Mouse (Mus musculus): ENCODE results near the gene Mthfd1l. TPM values are rescaled to one million over a fixed set of nuclear protein-coding genes. Genes with fewer than 3 reads are reported as not detected.

Mthfd1l gene
- total and polyA plus RNA-seq, 2 experiments from 2014 or later = 2.8 to 3.0 TPM

DNA sequence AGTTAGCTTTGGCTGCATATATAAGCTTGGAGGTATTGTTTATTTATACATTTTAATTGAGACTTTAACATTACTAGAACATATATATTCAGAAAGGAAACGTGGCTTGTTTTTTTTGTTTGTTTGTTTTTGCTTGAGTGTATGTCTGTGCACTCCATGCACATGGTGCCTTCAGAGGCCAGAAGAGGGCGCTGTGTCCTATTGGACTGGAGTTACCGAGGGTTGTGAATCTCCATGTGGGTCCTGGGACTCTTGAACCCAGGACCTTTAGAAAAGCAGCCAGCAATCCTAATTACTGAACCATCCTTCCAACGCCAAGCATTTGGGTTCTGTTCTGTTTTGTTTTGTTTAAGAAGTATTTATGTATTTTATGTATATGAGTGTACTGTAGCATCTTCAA lies 22.4 kb downstream of the Mthfd1l start:
- WGBS = 82% methylated on average over 4 of the region's 4 CpGs
- Histone ChIP-seq H3K9me3 (replicated peaks; ENCODE audit: control insufficient read depth, low read length) (no peaks in the 10 kb centered on the region), H3K4me2 (ENCODE audit: low read depth, low read length) (no peak overlapping the region), H3K4me1 (ENCODE audit: control insufficient read depth, insufficient read depth) (no peaks in the 10 kb centered on the region), H3K36me3 (replicated peaks; ENCODE audit: control insufficient read depth, insufficient read depth, low read length) (0 out of 2 replicates have a peak, but pooled peaks cover under 1% of the 10 kb centered on the region), H3K4me3 (ENCODE audit: low read depth, low read length) (no peak overlapping the region), H3K27ac (ENCODE audit: low read depth) (no peak overlapping the region), H3K27me3 (ENCODE audit: control insufficient read depth, insufficient read depth, low read length) (no peaks in the 10 kb centered on the region), H3K9ac (replicated peaks; ENCODE audit: low read depth, low read length) (no peak overlapping the region)
- TF ChIP-seq CTCF (IDR thresholded peaks at IDR 0.05; ENCODE audit: low read depth) (peak; percentile 7; the same call in 1 of the 2 replicates), EP300 (IDR thresholded peaks at IDR 0.05; ENCODE audit: low read depth) (no peak)
- ATAC-seq (ENCODE audit: insufficient read depth, low read depth) (no peak), DNase-seq (ENCODE audit: low spot score) (no peak)

DNA sequence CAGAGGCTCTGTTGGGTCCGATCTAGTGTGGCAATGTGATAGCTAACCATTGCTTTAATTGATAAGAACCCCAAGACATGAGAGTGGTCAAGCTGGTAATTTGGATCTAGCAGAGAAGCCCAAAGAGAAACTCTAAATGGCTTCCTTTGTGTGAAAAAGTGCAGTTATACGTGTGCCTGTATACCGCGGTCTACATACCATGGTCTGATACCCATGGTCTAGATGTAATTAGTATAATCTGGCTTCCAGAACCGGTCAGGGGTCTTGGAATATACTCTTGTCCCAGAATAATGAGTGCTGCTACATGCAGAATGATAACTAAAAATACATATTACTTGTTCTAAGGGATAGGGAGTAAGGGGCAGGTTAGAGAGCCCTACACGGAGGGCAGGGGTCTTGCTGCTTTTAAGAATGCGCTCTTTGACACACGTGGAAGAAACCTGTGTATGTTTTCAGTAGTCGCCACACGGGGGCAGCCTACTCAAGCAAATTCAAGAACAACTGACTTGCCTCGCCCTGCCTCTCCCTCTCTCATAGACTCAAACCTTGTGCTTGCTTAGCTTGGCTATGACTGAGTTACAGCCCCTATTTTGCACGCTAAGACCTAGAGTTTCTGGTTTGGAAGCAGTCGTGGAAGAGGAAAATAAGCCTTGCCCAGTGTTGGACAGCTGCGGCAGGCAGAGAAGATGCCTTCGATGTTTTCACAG lies 23.4 kb downstream of the Mthfd1l start:
- H3K9me3 ChIP-seq (replicated peaks; ENCODE audit: control insufficient read depth, low read length) = no peaks in the 10 kb centered on the region
- WGBS = 48% methylated on average over 15 of the region's 15 CpGs
- H3K4me1 ChIP-seq (ENCODE audit: control insufficient read depth, insufficient read depth) = no peaks in the 10 kb centered on the region
- DNase-seq (ENCODE audit: low spot score) = peak; percentile 85
- H3K4me2 ChIP-seq (ENCODE audit: low read depth, low read length) = no peak overlapping the region
- H3K9ac ChIP-seq (replicated peaks; ENCODE audit: low read depth, low read length) = no peak overlapping the region
- TF ChIP-seq CTCF (IDR thresholded peaks at IDR 0.05; ENCODE audit: low read depth) = peak; percentile 76
- no peak for TF ChIP-seq EP300 (IDR thresholded peaks at IDR 0.05; ENCODE audit: low read depth)
- H3K36me3 ChIP-seq (replicated peaks; ENCODE audit: control insufficient read depth, insufficient read depth, low read length) = no peaks in the 10 kb centered on the region
- peak; percentile 60; the same call in 1 of the 2 replicates for ATAC-seq (ENCODE audit: insufficient read depth, low read depth)
- no peak overlapping the region for H3K27ac ChIP-seq (ENCODE audit: low read depth)
- no peaks in the 10 kb centered on the region for H3K27me3 ChIP-seq (ENCODE audit: control insufficient read depth, insufficient read depth, low read length)
- no peak overlapping the region for H3K4me3 ChIP-seq (ENCODE audit: low read depth, low read length)

DNA sequence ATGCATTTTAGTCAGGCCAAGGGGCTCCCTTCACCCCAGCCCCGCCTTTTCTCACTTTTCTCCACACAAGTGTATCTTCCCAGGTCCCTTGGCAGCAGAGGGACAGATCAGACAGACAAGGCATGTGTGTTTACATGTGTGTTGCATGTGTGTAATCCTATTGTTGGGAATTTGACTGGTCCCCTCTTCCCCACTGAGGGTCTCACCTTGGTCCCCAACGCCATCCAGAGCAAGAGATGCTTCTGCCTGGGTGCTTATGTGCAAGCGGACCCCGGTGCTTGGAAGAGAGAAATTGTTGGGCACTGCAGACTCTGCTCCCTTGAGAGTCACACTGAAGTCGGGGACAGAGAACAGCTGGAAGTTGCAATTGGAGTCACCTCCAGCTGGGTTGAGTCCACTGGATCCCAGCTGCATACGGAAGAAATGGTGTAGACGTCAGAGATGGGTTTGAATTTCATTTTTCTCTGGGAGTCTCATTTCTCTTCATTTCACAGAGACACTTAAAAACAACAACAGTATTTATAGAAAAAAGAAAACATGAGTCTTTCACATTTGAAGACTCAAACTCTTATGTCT lies 25.0 kb downstream of the Mthfd1l start:
- Histone ChIP-seq H3K27me3 (ENCODE audit: control insufficient read depth, insufficient read depth, low read length) (no peaks in the 10 kb centered on the region), H3K4me1 (ENCODE audit: control insufficient read depth, insufficient read depth) (no peaks in the 10 kb centered on the region), H3K4me2 (ENCODE audit: low read depth, low read length) (no peak overlapping the region), H3K9me3 (replicated peaks; ENCODE audit: control insufficient read depth, low read length) (no peaks in the 10 kb centered on the region), H3K36me3 (replicated peaks; ENCODE audit: control insufficient read depth, insufficient read depth, low read length) (no peaks in the 10 kb centered on the region), H3K4me3 (ENCODE audit: low read depth, low read length) (no peak overlapping the region), H3K27ac (ENCODE audit: low read depth) (no peak overlapping the region), H3K9ac (replicated peaks; ENCODE audit: low read depth, low read length) (no peak overlapping the region)
- DNase-seq (ENCODE audit: low spot score) (no peak), ATAC-seq (ENCODE audit: insufficient read depth, low read depth) (no peak)
- TF ChIP-seq EP300 (IDR thresholded peaks at IDR 0.05; ENCODE audit: low read depth) (no peak), CTCF (IDR thresholded peaks at IDR 0.05; ENCODE audit: low read depth) (no peak)
- WGBS = 85% methylated on average over 7 of the region's 7 CpGs

GRCm38 (mm10) chr10:4002711-4003110 lies 29.8 kb downstream of the Mthfd1l start:
- no peaks in the 10 kb centered on the region for H3K9me3 ChIP-seq (replicated peaks; ENCODE audit: control insufficient read depth, low read length)
- H3K27ac ChIP-seq (ENCODE audit: low read depth) = no peak overlapping the region
- no peak overlapping the region for H3K9ac ChIP-seq (replicated peaks; ENCODE audit: low read depth, low read length)
- no peaks in the 10 kb centered on the region for H3K27me3 ChIP-seq (ENCODE audit: control insufficient read depth, insufficient read depth, low read length)
- ATAC-seq (ENCODE audit: insufficient read depth, low read depth) = 0 out of 2 replicates have a peak, but pooled peaks have one; percentile 39
- no peak for TF ChIP-seq EP300 (IDR thresholded peaks at IDR 0.05; ENCODE audit: low read depth)
- no peak for TF ChIP-seq CTCF (IDR thresholded peaks at IDR 0.05; ENCODE audit: low read depth)
- no peaks in the 10 kb centered on the region for H3K4me1 ChIP-seq (ENCODE audit: control insufficient read depth, insufficient read depth)
- DNase-seq (ENCODE audit: low spot score) = no peak
- no peak overlapping the region for H3K4me2 ChIP-seq (ENCODE audit: low read depth, low read length)
- no peaks in the 10 kb centered on the region for H3K36me3 ChIP-seq (replicated peaks; ENCODE audit: control insufficient read depth, insufficient read depth, low read length)
- H3K4me3 ChIP-seq (ENCODE audit: low read depth, low read length) = no peak overlapping the region
- 81% methylated on average over 5 of the region's 5 CpGs for WGBS

GRCm38 (mm10) chr10:4005191-4005590 lies 32.3 kb downstream of the Mthfd1l start:
- Histone ChIP-seq H3K4me3 (ENCODE audit: low read depth, low read length) (no peak overlapping the region), H3K27ac (ENCODE audit: low read depth) (0 out of 2 replicates have a peak overlapping the region, but pooled peaks have one; percentile 43), H3K27me3 (ENCODE audit: control insufficient read depth, insufficient read depth, low read length) (no peaks in the 10 kb centered on the region), H3K4me2 (ENCODE audit: low read depth, low read length) (no peak overlapping the region), H3K9me3 (replicated peaks; ENCODE audit: control insufficient read depth, low read length) (no peaks in the 10 kb centered on the region), H3K36me3 (replicated peaks; ENCODE audit: control insufficient read depth, insufficient read depth, low read length) (no peaks in the 10 kb centered on the region), H3K9ac (replicated peaks; ENCODE audit: low read depth, low read length) (no peak overlapping the region), H3K4me1 (ENCODE audit: control insufficient read depth, insufficient read depth) (no peaks in the 10 kb centered on the region)
- TF ChIP-seq CTCF (IDR thresholded peaks at IDR 0.05; ENCODE audit: low read depth) (no peak), EP300 (IDR thresholded peaks at IDR 0.05; ENCODE audit: low read depth) (no peak)
- no peak for DNase-seq (ENCODE audit: low spot score)
- ATAC-seq (ENCODE audit: insufficient read depth, low read depth) = no peak
- WGBS = 68% methylated on average over 7 of the region's 7 CpGs
